Mouse (Mus musculus): ENCODE measurements around the gene Uqcc3.
"Not testable (repeated sequence)": the region's sequence is repeated elsewhere in the genome, so short reads cannot be mapped to it uniquely, and the experiment has no call there.

The Uqcc3 gene

GRCm38 (mm10) chr19:8850402-8850901 lies 30.3 kb downstream of the Uqcc3 start, which contains the start of gene Lrrn4cl:
TSS of gene Lrrn4cl (plus strand) at chr19:8850768.
- peak; percentile 44 for DNase-seq (ENCODE audit: low read depth)

GRCm38 (mm10) chr19:8848356-8848755 lies 32.4 kb downstream of the Uqcc3 start:
- no peak for DNase-seq (ENCODE audit: low read depth)

- DNase-seq (ENCODE audit: low read depth), result peak; percentile 83
Measured at GRCm38 (mm10) chr19:8844371-8845129, 36.2 kb downstream of the Uqcc3 start.

DNA sequence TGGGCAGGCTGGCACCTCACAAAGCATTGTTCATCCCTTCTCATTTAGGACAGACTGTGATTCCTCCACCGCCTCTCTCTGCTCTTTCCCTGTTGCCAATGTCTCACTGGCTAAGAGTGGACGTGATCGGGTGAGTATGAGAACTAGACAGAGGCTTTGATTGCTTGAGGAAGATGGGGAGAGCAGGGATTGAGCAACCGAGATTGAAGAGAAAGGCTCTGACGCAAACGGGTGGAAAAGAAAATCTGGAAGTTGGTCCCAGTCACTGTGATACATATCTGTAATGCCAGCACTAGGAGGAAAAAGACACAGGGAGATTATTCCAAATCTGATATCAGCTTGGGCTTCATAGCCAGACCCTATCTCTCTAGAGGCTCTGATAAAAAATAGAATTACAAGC lies 37.8 kb downstream of the Uqcc3 start:
- DNase-seq (ENCODE audit: low read depth), result no peak

- no peak for DNase-seq (ENCODE audit: low read depth)
Measured at GRCm38 (mm10) chr19:8841012-8841411, 39.7 kb downstream of the Uqcc3 start.

GRCm38 (mm10) chr19:8839908-8840791 lies 40.6 kb downstream of the Uqcc3 start:
- DNase-seq (ENCODE audit: low read depth), result peak; percentile 79

GRCm38 (mm10) chr19:8839103-8839907 lies 41.4 kb downstream of the Uqcc3 start, which contains the start of gene Gng3:
TSS of gene Gng3 (minus strand) at chr19:8839194.
- no peak for DNase-seq (ENCODE audit: low read depth)

GRCm38 (mm10) chr19:8838041-8838730 lies 42.5 kb downstream of the Uqcc3 start:
- DNase-seq (ENCODE audit: low read depth), result no peak

DNA sequence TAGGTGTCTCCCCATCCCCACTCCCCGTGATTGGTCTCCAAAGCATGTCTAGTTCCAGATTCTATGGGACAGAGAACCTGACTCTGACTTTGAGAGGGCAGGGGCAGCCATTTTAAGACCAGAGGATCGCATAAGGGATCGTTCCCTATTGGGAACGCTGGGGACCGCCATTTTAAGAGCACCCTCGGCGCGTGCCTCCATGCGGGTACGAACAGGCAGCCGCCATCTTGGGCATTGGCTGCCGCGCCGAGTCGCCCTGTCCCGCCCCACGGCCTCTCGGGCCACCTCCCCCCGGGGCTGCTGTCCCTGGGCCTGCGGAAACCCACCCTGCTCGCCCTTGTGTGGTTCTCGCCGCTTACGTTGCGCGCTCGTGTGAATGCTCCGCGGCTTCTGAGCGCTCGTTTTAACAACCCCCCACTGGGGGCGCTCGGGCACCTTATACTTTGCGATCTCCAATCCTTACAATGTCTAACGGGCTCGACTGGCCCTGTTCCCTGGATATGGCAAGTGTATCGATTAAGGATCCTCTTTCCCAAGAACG lies 43.4 kb downstream of the Uqcc3 start, which contains the start of gene Bscl2:
Bscl2 (plus strand) TSS at position 217 of the 541 bp plus-strand sequence.
- DNase-seq (ENCODE audit: low read depth), result no peak

DNA sequence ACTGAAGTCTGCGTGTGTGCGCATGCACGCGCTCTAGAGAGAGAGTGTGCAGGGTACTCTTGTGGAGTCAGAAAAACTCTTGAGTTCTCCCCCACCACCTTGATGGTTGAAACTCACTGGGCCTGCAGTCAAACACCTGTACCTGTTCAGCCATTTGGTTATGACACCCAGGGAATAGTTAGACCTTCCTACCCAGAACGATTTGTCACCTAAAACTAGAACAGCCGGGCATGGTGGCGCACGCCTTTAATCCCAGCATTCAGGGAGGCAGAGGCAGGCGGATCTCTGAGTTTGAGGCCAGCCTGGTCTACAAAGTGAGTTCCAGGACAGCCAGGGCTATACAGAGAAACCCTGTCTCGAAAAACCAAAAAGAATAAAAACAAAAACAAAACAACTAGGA lies 44.4 kb downstream of the Uqcc3 start:
- DNase-seq (ENCODE audit: low read depth), result not testable (repeated sequence)

DNA sequence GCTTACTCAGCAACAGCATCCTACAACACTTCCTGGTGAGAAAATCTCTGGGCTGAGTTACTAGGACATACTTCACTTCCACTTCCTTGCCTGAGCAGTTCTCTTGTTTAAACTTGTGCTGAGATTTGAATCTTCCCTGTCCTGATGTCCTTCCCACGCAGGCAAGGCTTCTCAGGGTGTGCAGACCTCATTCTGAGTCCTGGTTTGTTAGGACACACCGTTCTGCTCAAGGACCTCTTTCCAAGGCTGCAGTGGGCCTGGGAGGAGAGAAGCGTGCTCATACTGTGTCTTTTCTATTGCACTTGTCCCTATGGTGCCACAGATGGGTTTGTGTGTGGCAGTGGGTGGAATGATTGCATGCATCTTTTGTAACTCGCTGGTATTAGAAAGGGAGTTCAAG lies 47.8 kb downstream of the Uqcc3 start:
- DNase-seq (ENCODE audit: low read depth), result no peak

- no peak for DNase-seq (ENCODE audit: low read depth)
Measured at GRCm38 (mm10) chr19:8831262-8831661, 49.5 kb downstream of the Uqcc3 start.

DNA sequence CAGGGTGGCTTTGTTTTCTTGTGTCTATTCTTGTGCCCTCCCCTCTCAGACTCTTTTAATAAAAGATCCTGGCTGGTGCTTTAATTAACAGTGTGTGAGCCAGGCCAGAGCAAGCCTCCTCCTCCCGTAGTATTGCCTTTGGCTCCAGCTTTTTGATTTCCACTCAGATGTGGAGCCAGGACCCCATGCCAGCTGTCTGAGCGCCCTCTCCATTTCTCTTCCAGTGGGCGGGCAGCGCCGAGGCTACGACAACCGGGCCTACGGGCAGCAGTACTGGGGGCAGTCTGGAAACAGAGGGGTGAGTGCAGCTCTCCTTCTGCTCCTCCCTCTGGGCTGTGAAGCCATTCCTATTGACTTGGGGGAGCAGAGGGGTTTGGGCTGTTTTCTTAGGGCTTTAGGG lies 50.1 kb downstream of the Uqcc3 start:
- DNase-seq (ENCODE audit: low read depth), result no peak

All from 416B (cell line).